Mouse (Mus musculus) right cerebral cortex, postnatal 10 days (tissue): Measurements from ENCODE around the gene Plch1.
A peak's percentile ranks its signal among the peaks of the same experiment; 100 is the strongest.

Experiments used
- DNase-seq, 2 experiments: peaks; one replicate each; pipeline ENCODE4 v3.0.0; 2021; ENCODE audit warnings: low spot score in 2 of 2

Plch1 gene

DNA sequence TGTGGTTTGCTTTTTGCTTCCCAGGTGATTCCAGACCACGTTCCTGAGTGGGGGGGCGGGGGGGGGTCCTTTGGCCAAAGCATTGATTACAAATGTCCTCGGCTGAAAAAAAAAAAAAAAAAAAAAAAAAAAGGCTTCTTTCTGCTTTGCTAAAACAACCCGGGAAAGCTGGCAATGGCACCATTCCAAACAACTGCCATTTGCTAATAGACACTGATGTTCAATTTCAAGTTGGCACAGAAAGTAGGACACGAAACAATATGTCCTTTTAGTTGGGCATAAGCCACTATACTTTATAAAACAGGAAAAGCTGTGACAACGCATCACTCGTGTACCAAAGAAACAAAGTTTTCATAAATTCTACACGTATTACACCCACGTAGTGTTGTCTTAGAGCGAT is 36.6 kb downstream of the Plch1 start:
- peak; percentile 32 to 33 for DNase-seq

DNA sequence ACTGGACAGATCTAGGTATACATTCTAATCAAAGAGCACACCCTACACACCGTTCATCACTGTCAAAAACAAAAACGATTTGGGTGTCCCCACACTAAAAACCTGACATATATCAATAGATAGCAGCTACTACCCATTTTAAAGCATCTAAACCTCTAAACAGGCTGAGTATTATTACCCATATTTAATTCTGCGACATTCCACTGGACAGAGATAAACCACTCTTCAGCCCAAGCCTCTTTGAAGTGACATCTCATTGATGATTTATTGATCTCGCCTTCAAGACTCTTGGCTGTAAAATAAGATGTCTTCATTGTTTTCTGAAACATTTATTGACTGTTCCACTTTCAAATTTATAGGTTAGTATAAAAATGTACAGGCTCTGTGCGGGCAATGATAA is 46.4 kb downstream of the Plch1 start:
- no peak for DNase-seq

DNA sequence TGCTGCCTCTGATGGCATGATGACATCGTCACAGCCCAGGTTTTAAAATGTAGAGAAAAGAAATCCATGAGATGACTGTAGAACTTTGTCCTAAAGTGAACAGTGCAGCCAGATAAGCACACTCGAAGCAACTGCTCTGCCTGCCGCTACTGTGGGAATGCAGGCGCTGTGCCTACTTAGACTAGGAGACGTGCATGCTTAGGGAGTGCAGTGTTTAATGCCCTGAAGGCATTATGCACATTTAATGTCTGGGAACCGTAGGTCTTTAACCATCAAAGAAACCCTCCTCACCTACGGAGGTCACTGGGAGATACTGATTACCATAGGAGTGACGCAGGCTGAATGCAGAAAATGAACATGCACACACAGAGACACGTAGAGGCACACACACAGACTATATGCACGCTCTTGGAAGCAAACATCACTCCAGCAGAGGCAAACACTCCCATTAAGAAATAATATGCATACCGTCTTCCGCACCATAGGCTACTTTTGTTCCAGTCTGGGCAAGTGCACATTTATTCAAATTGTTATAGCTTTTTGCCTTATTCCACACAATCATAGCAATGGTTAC is 48.1 kb downstream of the Plch1 start:
- peak; percentile 41 to 47 for DNase-seq

GRCm38 (mm10) chr3:63849765-63850346 is 49.4 kb downstream of the Plch1 start:
- no peak for DNase-seq

GRCm38 (mm10) chr3:63844141-63844540 is 55.1 kb downstream of the Plch1 start:
- DNase-seq = no peak

- no peak for DNase-seq
Measured at GRCm38 (mm10) chr3:63842436-63842835, 56.8 kb downstream of the Plch1 start.

DNA sequence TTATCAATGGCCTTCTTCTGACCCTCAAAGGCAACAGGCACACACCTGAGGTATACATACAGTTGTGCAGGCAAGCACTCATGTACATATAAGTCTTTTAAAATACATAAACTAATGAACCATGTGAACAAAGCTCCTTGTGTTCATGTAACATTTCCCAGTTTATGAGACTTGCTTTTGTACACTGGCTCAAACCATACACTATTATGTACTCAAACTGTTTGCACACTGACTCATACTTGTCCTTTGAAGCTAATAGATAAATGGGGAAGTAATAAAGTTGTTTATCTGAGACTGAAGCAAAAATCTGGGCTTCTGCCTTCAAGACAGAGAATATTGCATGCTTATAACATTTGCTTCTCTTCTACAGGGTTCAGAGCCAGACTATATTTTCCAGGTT is 61.5 kb downstream of the Plch1 start:
- DNase-seq = no peak

DNA sequence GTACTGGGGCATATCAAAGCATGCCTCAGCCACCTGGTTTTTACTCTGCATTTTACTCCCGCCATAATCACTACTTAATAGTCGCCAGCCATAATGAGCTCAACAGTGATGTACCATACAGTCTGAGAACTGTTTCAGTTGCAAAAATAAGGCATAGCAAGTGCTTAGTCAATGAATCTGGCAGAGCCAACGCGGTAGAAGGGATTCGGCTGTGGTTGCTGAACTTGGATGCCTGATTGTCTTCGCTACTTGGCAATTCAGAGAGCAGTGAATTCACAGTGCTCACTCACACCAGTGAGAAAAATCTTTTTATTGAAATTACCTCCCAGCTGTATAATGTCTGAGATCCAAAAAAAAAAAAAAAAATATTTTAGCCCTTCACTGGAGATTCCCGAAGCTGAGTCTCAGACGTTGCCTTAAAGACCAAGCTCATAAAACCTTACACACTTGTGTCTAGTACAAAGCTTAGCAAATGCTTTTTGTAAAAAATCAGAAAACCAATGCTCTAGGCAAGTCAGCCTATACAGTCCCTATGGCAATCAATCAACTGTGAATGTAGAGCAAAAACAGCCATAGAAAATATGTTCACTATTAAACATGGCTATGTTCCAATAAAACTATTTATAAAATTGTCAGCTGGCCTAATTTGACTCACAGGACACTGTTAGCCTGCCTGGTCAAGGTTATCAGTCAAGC is 62.2 kb downstream of the Plch1 start:
- DNase-seq = peak in 1 of 2 experiments; percentile 24

DNA sequence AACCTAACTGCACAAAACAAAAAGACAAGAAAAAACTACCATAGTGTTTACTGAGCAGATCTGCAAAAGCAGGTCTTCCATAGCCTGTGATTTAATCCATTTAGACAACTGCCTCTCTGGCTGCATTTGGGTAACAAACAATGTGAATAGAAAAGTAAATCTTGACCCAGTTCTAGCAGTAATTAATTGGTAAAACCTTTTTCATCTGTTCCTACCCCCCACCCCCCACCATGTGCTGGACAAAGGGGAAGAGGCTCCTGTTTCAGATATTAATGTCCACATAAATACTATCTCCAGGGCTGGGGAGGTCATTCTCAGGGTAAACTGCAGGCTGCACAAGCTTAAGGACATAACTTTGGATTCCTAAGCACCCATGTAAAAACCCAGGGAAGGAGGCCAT is 63.5 kb downstream of the Plch1 start:
- no peak for DNase-seq

GRCm38 (mm10) chr3:63823874-63824400 is 75.3 kb downstream of the Plch1 start:
- peak; percentile 29 to 36 for DNase-seq

- no peak for DNase-seq
Measured at GRCm38 (mm10) chr3:63822631-63823030, 76.6 kb downstream of the Plch1 start.

DNA sequence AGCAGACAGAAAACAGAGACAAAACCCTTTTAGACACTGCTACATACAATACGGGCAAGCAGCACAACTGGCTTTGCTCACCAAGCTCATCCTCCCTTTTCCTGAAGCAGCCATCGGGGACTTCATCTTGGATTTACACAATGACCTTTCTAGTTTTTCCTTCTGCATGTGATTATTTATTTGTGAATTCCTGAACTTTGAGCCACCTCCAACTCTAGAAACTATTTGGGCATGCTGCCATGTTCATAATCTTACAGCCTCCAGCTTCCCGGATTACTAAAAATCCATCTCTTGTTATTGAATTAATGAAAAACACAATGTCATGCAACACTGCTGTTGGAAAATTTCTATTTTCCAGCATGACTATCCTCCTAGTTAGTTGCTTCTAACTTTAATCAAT is 84.1 kb downstream of the Plch1 start:
- DNase-seq = no peak

DNA sequence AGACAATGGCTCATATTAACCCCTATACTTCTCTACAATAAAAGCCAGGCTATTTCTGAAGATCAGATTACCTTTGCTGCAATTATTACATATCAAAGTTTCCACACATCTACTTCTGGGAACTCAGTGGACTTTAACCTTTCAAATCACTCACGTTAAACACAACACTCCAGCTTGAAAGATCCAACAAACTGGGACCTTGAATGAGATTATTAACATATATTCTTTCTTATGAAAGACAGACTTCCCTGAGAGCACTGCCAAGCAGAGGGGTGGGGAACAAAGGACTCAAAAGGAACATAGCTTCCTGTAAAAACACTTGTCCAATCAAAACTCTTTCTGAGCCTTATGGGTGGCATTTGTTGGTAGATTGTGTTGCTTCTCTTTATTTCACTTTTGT is 85.1 kb downstream of the Plch1 start:
- no peak for DNase-seq

- DNase-seq = no peak
Measured at GRCm38 (mm10) chr3:63806906-63807305, 92.4 kb downstream of the Plch1 start.

GRCm38 (mm10) chr3:63805496-63805895 is 93.8 kb downstream of the Plch1 start:
- no peak for DNase-seq

GRCm38 (mm10) chr3:63800685-63801084 is 98.6 kb downstream of the Plch1 start:
- no peak for DNase-seq

DNA sequence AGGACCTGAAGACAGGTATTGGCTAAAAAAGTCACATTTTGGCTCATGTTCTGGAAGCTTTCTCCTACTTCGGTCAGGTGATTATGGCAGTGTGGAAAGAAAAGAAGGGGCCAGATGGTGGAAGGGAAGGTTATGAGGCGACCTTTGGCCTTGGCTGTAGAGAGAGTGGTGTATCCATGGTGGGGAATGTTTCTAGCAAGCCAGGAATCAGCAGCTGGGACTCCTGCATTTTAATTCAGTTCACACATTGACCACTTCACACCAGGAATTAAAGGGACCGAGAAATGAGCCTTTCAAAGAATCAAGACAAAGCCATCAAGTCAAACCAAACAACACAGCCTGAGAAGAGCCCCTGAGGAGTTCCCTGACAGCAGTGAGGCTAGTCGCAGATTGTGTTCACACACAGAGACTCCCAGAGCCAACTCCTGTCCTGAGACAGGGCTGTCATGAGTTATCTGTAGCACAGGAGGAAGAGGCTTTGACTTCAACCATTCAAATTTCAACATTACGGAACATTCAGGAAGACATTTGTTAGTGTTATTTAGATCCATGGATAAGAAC is 112.4 kb downstream of the Plch1 start:
- no peak for DNase-seq

GRCm38 (mm10) chr3:63772617-63773305 is 126.5 kb downstream of the Plch1 start:
- DNase-seq = peak in 1 of 2 experiments; percentile 24

- no peak for DNase-seq
Measured at GRCm38 (mm10) chr3:63760821-63761220, 138.5 kb downstream of the Plch1 start.

DNA sequence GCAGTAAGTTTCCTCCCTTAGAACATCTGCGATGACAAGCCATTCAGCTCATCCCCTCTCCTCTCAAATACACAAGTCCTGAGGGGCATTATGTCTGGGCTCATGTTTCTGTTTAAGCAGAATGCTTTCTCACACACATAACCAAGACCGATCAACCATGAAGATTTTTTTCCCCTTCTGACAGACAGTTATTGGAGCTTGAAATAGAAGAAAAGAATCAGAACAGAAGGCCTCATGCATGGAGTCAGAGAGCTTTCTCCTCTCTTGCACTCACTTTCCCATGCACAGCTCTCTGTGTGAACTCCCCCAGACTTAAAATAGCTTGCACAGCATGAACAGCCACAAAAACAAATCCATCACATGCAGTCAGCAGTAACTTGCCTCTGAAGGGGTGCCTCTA is 159.2 kb downstream of the Plch1 start:
- peak in 1 of 2 experiments; percentile 36 for DNase-seq

DNA sequence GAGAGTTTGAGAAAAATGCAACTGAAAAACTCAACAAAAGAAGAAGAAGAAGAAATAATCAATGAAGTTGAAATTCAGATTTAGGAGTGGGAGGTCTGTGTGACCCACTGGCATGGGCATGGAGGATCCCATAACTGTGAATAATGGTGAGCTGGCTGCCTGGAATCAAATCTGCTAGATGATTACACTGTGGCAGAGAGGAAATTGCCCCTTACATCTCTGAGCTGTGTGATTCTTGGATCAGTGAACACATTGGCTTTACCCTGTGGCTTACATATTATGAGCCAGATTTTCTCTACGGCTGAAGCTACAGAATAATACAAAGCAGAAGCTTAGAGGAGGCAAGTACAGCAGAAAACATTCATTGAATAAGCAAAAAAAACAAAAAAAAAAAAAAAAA is 170.9 kb downstream of the Plch1 start:
- DNase-seq = no peak

- DNase-seq = no peak
Measured at GRCm38 (mm10) chr3:63726667-63727342, 172.5 kb downstream of the Plch1 start.
